In the genomic region with DNA sequence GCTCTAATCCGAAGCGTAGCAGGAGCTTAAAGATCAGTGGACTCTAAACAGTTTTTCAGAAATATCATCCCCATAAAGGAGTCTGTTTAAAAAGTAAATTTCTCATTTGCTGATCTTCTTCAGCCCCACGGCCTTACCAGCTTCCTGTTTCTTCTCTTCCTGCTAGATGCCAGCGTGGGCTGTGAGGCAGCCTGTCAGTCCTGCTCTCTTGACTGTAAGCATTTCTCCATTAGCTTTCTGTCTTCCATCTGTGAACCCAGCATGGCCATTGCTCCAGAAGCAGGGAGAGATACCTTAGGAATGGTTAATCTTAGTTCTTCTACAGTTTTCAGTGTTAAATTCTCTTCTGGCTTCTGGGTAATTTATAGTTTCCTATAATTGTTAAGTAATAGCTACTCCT, we compare ENCODE assay signal across 1 mouse cellular context.
TF ChIP-seq lines count a peak whose summit lies in the region.

No protein-coding gene starts in this region.

TF ChIP-seq in MEL, 35 proteins besides CTCF, POLR2A, EP300 and RAD21 (continued from another document):
- no peak for TF ChIP-seq KAT2A (conservative IDR thresholded peaks at IDR 0.05; ENCODE audit: low read depth, low read length)
- no peak for TF ChIP-seq MEF2A (IDR thresholded peaks at IDR 0.05; ENCODE audit: extremely low read depth, insufficient replicate concordance, low read depth, low read length, poor library complexity, severe bottlenecking)
- TF ChIP-seq BHLHE40 (IDR thresholded peaks at IDR 0.05; ENCODE audit: borderline replicate concordance, low read depth, low read length): no peak
- no peak for TF ChIP-seq TBP (IDR thresholded peaks at IDR 0.05; ENCODE audit: low read depth, low read length)
- no peak for TF ChIP-seq JUND (IDR thresholded peaks at IDR 0.05; ENCODE audit: low read depth, low read length)
- TF ChIP-seq CHD2 (IDR thresholded peaks at IDR 0.05; ENCODE audit: low read length): no peak
- TF ChIP-seq ZMIZ1 (IDR thresholded peaks at IDR 0.05; ENCODE audit: low read depth, low read length): no peak
- TF ChIP-seq USF2 (IDR thresholded peaks at IDR 0.05; ENCODE audit: borderline replicate concordance in 1 of 2, insufficient read depth in 1 of 2, low read depth in 1 of 2, low read length in 2 of 2): no peak
TF ChIP-seq in MEL: peak in this region for 0.
